Mouse (Mus musculus): Measurements from ENCODE around the gene Fzd9.

DNA sequence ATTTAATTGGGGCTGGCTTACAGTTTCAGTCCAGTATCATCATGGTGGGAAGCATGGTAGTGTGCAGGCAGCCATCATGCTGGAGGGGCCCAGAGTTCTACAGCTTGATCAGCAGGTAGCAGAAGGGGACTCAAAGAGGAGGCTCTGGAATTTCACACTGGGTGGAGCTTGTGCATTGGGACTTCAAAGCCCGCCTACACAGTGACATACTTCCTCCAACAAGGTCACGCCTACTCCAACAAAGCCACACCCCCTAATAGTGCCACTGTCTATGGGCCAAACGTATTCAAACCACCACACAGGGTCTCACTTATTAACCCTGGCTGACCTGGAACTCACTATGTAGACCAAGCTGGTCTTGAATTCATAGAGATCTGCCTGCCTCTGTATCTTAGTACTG, 5.1 kb upstream of the Fzd9 start:
- no peak for TF ChIP-seq USF1 (IDR thresholded peaks at IDR 0.05; ENCODE audit: low read depth)
- TF ChIP-seq E2F4 (IDR thresholded peaks at IDR 0.05; ENCODE audit: insufficient read depth), result no peak
- no peak for TF ChIP-seq POLR2A (IDR thresholded peaks at IDR 0.05; ENCODE audit: insufficient read length, low read depth)
- TF ChIP-seq REST (IDR thresholded peaks at IDR 0.05; ENCODE audit: insufficient read depth, insufficient read length), result no peak
- TF ChIP-seq TCF12 (IDR thresholded peaks at IDR 0.05; ENCODE audit: insufficient read depth, poor library complexity, severe bottlenecking), result no peak
- no peak for TF ChIP-seq MAX (IDR thresholded peaks at IDR 0.05; ENCODE audit: low read depth)
